Mouse (Mus musculus) liver, embryonic 14.5 days (tissue): ENCODE data around the gene Gpr12.

Source experiments
- CTCF ChIP-seq: IDR thresholded peaks from 2 replicates; pipeline ENCODE4 v1.5.1; 2016; ENCODE audit warnings: antibody characterized with exemption, low read depth, control low read depth
- EP300 ChIP-seq: IDR thresholded peaks from 2 replicates; pipeline ENCODE4 v1.6.1; 2016; ENCODE audit warnings: antibody characterized with exemption, low read depth

- TF ChIP-seq EP300 (no peak), CTCF (no peak)
Measured at GRCm38 (mm10) chr5:146609646-146610045, 24.6 kb upstream of the Gpr12 start.
